Mouse (Mus musculus) lung, postnatal 25 days (tissue): ENCODE results near the gene Gm6020.
"Not testable (repeated sequence)": the region's sequence is repeated elsewhere in the genome, so short reads cannot be mapped to it uniquely, and the experiment has no call there.

Experiments
- DNase-seq: peaks from one replicate; pipeline ENCODE4 v3.0.0; 2022; ENCODE audit warnings: low spot score

Gm6020 gene

DNA sequence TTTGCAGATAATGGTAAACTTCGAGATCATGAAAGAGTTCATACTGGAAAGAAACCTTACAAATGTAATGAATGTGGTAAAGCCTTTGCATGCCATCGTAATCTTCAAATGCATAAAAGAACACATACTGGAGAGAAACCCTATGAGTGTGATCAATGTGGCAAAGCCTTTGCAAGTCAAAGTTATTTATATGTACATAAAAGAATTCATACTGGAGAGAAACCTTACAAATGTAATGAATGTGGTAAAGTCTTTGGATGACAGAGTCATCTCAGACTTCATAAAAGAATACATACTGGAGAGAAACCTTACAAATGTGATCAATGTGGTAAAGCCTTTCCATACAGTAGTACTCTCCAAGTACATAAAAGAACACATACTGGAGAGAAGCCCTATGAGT lies at the start of gene Gm6020:
Gm6020 (plus strand) TSS at position 301 of the 400 bp plus-strand sequence.
- not testable (repeated sequence) for DNase-seq

- DNase-seq: no peak
Observed at GRCm38 (mm10) chr19:61138655-61139054, 45.0 kb upstream of the Gm6020 start.

- DNase-seq: peak; percentile 95
Observed at GRCm38 (mm10) chr19:61140342-61141206, 43.1 kb upstream of the Gm6020 start, which contains the start of gene Zfp950. TSS of gene Zfp950 (minus strand) at chr19:61140840.

GRCm38 (mm10) chr19:61141299-61141698 lies 42.4 kb upstream of the Gm6020 start:
- no peak for DNase-seq

- peak; percentile 8 for DNase-seq
Observed at GRCm38 (mm10) chr19:61151372-61151700, 32.4 kb upstream of the Gm6020 start.

GRCm38 (mm10) chr19:61151701-61152420 lies 31.8 kb upstream of the Gm6020 start:
- peak; percentile 32 for DNase-seq

- DNase-seq: no peak
Observed at GRCm38 (mm10) chr19:61175756-61176324, 7.8 kb upstream of the Gm6020 start, which contains the start of gene Gm7102. TSS of gene Gm7102 (minus strand) at chr19:61176309.

DNA sequence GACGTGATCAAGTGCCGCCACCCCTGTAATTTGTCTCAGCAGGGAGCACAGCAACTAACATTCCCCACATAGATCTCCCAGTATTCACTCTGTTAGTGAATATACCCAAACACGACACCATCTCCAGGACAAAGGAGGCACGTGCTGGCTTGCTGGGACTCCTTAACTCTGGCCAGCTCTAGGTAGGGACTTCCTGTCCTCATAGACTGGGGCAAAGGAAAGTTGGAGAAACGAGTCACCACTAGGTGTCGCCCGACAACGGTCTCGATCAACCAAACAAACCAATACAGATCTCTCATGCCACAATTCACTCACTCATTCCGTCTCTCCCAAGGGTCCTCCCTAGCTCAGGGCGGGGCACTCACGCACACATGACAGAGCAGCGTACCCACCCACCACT lies 15.6 kb downstream of the Gm6020 start:
- DNase-seq: peak; percentile 90

DNA sequence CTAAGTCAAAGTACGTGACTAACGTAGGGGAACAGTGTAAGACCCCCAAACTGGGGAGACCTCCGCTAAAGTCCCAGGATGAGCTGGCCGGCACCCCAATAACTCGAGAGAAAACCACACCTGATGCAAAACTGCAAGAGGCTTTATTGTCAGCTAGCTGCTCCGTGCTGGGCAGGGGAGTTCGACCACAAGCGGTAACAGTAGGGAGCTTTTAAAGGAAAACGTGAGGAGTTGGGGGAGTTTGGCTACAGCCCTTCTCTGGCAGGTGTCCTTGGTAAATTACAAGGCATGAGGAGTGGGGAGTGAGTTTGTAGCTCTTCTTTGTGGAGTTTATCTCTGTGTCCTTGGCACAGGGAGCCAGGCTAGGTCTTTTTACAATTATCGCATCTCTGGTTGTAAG lies 16.1 kb downstream of the Gm6020 start:
- no peak for DNase-seq

DNA sequence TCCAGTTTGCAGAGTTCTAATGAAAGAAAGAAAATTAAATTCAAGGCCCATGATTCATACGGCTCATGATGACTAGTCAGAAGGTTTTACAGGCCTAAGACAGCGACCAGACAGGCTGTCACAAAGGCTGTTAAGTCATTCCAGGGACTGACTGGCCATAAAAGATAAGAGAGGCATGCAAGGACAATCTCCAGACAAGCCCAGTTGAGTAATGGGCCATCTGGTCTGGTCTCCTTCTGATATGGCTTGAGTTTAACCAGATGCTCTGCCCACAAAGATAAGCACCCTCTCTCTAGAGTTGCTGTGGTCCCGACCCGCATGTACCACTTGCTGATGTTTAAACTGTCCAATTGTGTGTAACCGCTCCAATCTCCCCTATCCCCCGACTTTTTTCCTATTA lies 23.8 kb downstream of the Gm6020 start:
- DNase-seq: not testable (repeated sequence)

- no peak for DNase-seq
Observed at GRCm38 (mm10) chr19:61223706-61224328, 40.1 kb downstream of the Gm6020 start.

GRCm38 (mm10) chr19:61224678-61225525 lies 41.2 kb downstream of the Gm6020 start:
- DNase-seq: no peak

- DNase-seq: peak; percentile 42
Observed at GRCm38 (mm10) chr19:61225526-61226400, 42.1 kb downstream of the Gm6020 start.

GRCm38 (mm10) chr19:61226401-61226927 lies 42.8 kb downstream of the Gm6020 start:
- DNase-seq: peak; percentile 31

DNA sequence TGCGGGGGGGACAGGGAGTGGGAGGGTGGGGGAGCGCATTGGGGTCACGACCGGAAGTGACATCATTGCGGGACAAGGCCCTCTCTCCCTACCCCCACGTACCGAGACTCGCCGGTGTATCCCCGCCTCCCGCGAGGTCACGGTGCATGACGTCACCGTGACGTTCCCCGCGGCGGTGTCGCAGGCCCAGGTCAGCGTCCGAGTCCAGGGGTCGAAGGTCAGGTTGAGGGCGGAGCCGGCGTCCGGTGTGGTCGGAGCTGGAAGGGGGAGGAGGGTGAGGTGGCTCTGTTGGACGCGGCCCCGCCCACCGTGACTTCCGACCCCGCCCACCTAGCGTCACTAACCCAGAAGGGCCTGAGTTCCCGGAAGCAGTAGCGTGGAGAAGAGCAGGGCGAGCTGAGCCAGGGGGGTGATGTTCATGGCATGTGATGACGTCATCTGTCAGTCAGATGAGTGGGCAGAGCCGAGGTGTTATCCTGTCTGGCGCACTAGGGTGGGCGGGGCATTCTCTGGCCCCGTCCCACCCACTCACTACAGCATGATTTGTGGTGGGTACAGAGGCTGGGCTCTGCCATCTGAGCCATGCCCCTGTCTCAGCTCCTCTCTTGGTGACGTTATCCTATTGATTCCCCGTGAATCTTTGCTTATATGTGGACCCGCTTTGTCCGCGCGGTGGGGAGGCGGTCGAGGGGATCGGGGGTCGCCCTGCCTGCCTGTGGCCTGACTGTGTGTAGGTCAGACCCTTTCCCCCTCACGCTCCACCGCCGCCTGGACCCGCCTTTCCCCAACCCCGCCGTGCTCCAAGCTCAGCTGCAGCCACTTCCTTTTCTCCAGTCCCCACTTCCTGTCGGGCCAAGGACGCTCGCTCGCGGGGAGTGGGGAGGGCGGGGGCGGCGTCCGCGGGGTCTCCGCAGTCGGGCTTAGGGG lies 43.5 kb downstream of the Gm6020 start:
- peak; percentile 83 for DNase-seq

DNA sequence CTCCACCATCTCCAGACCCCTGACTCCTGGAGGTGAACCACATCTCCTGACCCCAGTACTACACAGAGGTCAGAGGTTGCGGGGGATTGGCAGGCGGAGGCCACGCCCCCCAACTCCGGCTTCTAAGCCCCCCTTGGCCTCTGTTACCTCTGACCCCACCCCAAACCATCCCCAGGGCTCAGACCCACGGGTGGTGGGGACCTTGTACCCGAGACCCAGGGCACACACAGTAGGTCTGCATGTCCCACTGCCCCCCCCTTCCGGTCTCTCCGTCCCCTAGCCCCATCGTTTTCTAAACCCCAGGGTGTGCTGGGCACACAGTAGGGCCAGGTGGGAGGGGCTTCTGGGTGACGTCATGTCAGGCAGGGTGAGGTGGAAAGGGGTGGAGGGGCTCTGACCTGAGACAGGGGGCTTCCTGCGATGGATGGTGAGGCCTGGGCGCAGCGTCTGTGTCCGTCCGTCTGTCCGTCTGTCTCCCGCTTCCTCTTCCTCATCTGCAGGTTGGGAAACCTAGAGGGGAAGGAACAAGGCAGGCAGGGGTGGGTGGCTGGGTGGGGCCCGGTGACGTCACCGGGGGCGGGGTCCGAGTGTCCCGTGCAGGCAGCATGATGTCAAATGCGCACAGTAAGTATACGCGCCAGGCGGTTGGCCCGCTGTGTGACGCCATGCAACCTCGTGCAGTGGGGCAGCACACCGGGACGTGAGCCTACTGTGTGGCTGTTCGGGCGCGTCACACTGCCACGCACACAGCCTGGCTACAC lies 44.4 kb downstream of the Gm6020 start, which contains the start of gene Csf2ra:
Csf2ra (minus strand) TSS at position 489 of the 761 bp plus-strand sequence.
- DNase-seq: peak; percentile 6
